Mouse (Mus musculus) cerebellum, adult 18-20 months (tissue): ENCODE data around the gene Pdzd8.

Experiments used
- DNase-seq, 2 experiments: peaks; one replicate each; pipeline ENCODE4 v3.0.0; 2021

The Pdzd8 gene

DNA sequence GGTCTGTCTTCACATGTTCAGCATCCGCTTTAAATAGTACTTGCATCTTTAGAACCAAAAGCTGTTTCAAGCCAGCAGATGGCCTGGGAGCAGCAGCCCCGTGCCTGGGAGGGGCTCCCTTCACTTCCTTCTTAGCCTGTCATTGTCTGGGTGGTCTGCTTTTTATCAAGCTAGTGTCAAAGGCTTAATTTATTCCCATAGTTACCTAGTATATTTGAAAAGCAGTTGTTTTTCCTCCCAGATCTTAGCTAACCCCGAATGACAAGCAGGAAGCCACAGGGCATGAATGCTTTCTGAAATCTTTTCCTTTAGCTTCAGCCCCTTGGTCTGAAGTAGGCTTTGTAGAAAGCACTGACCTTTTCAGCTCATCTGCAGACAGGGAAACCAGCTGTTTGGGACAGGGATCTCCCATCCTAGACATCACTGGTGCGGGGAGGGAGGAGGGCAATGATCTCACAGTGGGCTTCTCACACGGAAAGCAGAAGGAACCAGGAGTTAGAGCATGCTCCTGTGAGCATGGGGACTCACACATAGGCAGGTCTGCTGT lies 78.1 kb downstream of the Pdzd8 start:
- DNase-seq, result no peak

GRCm38 (mm10) chr19:59265907-59266306 lies 79.7 kb downstream of the Pdzd8 start:
- no peak for DNase-seq

DNA sequence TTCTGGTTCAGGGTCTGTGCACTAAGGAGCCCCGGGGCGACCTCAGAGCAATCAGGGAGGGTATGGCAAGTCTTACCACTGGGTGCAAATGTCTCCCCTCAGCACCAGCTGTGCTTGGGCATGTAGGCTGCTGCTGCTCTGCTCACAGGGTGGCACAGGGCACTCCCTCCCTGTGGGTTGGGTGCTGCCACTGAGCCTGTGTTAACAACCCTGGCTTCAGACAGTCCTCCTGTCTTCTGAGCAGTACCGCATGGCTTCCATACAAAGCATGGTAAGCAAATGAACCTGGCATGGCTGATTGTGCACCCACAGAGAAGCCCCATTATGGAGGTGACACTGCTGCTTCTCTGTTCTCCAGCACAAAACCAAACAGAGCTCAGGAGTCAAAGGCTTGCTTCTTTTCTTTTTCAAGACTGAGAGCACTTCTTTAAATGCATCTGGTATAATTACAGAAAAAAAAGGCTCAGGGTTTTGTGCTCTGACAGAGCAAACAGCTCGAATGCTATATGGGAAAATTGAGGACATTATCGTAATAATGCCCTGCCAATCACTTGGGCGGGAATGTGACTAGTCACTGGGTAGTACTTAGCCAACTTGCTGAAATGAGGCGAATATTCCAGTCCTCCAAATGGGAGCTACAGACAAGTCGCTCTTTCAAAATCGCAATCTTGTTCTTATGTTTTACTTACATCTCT lies 80.6 kb downstream of the Pdzd8 start:
- no peak for DNase-seq

- DNase-seq, result no peak
These were observed 82.4 kb downstream of the Pdzd8 start for GRCm38 (mm10) chr19:59263171-59263570.

DNA sequence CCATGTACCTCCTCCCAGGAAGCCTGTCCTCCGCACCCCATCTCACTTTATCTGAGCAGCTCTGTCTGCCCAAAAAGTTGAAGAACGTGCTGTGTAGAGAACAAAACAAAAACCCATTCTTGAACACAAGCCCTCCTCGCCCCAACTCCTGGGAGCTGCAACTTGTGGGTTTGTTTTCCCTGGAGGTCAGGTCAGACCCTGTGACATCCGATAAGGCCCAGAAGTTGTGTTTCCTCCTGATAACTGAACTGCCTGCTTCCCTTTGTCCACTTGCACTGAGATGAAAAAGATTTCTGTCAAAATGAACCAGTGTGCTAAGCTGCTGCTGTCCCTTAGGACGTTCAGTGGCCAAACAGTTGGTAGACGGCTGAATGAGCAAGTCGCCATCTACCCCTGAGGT lies 84.0 kb downstream of the Pdzd8 start:
- no peak for DNase-seq

DNA sequence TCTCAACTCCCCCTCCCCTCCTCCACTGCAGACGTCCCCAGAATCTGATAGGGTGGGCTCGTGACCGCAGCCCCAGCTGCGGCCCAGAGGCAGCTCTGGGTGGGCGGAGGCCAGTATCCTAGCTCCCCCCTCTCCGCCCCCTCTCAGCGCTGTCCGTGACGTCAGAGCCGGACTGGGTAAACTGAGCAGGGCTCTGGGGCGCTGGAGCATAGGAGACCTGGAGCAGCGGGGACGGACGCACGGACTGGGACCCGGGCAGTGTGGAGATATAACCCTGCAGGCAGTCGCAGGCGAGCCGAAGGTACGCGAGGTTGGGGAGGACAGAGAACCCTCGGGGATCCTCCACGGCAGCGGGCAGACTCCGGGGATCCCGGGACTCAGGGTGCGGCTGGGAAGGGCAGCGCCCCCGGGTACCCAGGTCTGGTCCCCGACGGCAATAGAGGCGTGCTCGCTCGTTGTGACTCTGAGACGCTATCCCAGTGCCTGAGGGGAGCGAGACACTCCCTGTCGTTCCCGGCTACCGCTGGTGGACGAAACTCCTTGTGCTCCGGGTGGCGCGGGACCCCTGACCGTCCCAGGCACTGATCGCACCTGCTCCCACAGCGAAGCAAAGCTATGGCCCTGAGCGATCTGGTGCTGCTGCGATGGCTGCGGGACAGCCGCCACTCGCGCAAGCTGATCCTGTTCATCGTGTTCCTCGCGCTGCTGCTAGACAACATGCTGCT lies 84.7 kb downstream of the Pdzd8 start, which contains the start of gene Slc18a2:
Gene Slc18a2 (plus strand): TSS at position 179 of the 725 bp plus-strand sequence.
- no peak for DNase-seq

DNA sequence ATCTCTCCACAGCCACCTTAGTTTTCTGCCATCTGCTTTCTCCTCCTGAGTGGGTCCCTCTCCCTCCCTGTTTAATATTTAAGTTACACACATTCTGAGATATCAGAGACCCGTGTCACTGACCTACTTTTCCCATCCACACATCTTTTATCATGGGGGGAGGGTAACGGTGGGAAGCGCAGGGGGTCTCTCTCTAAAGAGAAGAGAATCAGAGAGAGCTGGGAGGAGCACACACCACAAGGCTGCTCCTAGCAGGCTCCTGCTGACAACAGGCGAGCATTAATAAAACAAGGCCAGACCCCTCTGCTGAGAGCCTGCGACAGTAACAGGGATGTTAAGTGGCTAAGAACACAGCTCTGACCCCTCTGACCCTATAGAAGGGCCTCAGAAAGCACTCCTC lies 85.9 kb downstream of the Pdzd8 start:
- no peak for DNase-seq

DNA sequence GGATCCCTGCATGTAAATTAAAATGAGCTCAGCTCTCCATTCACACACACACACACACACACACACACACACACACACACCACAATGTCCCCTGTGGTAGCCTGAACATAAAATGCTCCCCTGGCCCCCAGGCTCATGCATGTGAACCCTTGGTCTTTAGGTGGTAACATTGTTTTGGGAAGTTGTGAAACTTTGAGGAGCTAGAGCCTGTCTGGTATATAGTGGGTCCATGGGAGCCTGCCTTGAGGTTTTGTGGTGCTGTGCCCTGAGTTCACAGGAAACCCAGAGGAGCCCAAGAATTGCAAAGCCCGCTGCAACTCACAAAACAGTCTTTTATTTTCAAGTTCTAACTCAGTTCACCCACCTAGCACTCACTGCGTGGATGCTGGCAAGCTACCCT lies 92.9 kb downstream of the Pdzd8 start:
- no peak for DNase-seq

DNA sequence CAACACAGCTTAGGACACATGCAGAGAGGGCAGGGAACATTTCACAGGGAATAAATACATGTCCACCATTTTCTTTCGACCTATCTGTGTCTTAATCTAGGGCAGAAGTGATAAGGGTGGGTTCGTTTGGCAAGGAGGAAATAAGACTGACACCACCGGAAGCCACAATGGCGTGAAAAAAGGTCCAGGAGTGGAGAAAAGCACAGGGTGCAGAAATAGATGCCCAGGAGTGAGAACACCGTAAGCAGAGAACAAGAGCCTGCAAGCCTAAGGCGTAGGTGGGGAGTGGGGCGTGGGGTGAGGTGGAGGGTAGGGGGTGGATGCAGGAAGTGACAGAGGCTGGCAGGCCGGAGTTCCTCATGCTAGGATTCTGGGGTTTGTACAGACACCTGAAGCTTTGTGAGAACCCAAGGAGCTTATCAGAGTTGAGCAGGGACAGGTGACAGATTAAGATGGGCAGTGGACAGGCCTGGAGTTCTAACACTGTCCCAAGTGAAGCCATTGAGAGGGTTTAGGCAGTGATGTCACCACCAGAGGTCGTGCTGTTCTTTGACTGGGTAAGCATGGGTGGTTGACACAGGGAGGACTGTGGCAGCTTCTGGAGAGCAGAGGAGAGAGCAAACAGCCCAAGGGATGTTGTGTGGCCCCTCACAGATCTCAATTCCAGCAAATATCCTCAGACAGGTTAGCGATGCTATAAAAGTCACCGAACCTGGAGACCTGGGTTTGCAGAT lies 96.9 kb downstream of the Pdzd8 start:
- DNase-seq, result no peak

DNA sequence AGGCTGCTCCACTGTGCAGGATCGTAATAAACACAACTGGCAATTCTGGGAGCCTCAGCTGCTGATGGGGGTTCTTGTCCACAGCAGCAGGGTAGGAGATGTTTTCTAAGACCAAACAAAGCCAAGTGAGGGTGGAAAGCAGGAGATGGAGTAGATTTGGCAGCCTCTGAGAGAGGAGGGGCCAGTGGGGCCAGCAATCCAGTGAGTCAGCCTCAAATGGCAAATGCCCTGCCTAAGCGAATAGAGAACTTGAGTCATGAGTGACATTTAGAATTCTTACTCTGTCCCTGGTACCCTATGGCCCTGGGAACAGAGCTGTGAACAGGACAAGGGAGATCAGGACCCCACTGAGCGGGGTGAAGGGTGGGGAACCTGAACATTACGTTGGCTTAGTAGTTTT lies 97.4 kb downstream of the Pdzd8 start:
- DNase-seq, result no peak
